Mouse (Mus musculus): ENCODE measurements around the gene Gpr68.

The Gpr68 gene

GRCm38 (mm10) chr12:100868049-100868622, 39.9 kb downstream of the Gpr68 start:
- no peak for DNase-seq (ENCODE audit: low spot score in 2 of 2)

DNA sequence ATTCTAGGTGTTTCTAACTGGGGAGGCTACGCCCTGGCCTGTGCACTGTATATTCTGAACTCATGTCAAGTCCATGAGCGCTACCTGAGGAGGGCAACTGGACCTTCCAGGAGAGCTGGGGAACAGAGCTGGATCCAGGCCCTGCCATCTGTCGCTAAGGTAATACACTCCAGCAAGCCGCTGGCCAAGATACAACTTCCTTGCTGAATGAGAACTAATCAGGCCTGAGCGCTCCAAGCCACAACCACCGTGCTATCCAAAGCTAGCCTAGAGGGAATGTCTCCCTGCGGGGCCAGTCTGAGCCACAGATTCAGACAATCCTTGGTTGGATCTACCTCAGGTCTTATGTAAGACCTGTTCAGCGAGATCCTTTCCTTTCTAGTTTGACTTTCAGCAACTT, 40.9 kb downstream of the Gpr68 start:
- no peak for DNase-seq (ENCODE audit: low spot score in 2 of 2)

DNA sequence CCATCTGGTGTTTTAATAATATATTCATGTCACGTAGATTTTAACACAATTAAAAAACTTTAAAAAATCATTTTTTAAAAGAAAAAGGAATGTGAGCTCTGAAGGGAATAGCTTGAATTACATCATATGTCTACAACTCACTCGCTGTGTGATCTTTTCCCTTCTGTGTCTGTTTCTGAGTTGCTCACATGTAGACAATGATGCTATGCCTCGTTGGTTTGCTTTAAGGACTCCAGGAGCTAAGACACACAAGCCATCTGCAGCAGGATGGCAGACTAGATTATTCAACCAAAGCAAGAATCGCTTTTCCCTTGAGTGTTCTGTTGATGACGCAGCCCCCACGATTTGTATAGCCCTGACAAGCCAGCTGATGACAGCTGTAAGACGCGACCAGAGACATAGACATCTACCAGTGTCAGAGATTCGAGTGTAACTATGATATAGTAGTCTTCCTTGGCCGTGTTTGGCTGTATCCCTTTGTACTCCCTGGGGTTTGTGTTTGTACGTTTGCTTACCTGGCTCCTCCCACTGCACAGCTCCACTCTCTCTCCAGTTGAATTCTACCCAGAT, 42.4 kb downstream of the Gpr68 start:
- no peak for DNase-seq (ENCODE audit: low spot score in 2 of 2)

DNA sequence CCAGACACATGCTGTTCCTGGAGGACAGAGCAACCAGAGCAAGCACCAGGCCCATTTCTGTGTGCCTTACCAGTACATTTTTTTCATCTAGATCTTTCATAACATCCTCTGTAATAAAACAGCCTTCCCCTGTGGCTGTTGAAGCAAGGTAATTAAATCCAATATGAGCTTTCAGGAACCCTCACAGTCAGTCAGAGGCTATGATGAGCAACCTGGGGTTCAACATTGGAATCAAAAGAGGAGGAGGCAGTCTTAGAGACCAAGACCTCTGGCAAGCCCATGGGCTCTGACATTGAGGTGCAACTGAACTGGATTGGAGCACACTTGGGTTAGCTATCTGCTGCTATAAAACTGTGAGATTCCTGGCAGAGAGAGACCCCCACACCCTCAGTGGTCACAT, 42.9 kb downstream of the Gpr68 start:
- no peak for DNase-seq (ENCODE audit: low spot score in 2 of 2)

- no peak for DNase-seq (ENCODE audit: low spot score in 2 of 2)
Measured at GRCm38 (mm10) chr12:100862856-100863446, 45.0 kb downstream of the Gpr68 start.

- no peak for DNase-seq (ENCODE audit: low spot score in 2 of 2)
Measured at GRCm38 (mm10) chr12:100862272-100862671, 45.7 kb downstream of the Gpr68 start.

GRCm38 (mm10) chr12:100857791-100858190, 50.2 kb downstream of the Gpr68 start:
- no peak for DNase-seq (ENCODE audit: low spot score in 2 of 2)

DNA sequence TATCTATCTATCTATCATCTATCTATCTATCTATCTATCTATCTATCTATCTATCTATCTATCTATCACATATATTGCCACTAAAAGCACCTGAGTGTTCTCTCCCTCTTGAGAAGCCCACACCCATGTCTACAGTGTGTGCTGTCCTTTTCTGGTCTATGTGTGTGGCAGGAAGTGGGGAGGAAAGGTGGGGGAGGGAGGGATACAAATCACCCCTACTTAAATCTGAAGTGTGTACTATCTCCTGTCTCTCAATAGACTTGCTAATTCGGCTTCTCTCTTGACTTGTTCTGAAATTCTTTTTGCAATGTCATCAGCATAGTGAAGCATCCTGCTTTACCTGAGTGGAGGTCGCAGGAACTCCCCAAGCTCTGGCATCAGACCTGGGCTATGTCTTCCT, 51.7 kb downstream of the Gpr68 start:
- no peak for DNase-seq (ENCODE audit: low spot score in 2 of 2)

DNA sequence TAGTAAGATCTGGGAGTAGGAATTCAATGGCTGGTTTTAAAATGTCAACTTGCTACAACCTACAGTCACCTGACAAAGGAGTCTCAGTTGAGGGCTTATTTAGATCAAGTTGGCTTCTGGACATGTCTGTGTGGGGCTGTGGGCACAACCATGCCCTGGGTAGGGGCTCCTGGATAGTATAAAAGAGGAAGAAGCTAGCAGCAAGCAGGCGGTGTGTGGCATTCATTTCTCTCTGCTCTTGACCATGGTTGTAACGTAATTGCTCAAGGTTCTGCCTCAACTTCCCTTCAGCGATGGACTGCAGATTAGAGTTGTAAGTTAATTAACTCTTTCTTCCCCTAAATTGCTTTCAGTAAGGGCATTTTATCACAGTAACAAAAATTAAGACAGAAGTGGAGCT, 55.6 kb downstream of the Gpr68 start:
- no peak for DNase-seq (ENCODE audit: low spot score in 2 of 2)

GRCm38 (mm10) chr12:100849421-100850138, 58.4 kb downstream of the Gpr68 start:
- no peak for DNase-seq (ENCODE audit: low spot score in 2 of 2)

DNA sequence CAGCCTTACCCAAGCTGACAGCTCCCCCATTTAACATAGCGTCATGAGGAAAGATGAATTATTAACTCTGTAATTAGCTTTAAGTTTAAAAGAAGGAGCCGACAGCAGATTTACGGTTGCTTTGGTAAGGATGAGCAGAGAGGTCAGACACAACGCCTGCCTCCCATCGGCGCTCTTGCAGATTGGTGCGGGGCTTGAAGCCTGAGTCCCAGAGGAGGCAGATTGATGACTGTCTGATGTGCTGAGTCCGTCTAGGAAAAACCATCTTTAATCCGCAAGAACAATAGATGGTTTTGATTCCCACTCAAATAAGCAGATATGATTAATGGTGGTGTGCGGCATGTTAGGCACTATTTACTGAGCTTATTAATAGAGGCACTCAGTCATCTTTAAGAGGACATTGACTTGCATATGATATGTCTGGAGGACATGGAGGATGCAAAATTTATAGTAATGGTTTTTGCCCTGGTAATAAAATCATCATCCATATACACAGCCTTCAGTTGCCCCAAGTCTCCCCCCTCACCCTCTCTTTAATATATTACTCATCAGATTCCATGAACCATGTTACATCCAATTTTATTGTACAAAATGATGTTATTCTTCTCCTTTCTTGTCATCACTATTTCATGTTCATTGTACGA, 60.4 kb downstream of the Gpr68 start:
- no peak for DNase-seq (ENCODE audit: low spot score in 2 of 2)

DNA sequence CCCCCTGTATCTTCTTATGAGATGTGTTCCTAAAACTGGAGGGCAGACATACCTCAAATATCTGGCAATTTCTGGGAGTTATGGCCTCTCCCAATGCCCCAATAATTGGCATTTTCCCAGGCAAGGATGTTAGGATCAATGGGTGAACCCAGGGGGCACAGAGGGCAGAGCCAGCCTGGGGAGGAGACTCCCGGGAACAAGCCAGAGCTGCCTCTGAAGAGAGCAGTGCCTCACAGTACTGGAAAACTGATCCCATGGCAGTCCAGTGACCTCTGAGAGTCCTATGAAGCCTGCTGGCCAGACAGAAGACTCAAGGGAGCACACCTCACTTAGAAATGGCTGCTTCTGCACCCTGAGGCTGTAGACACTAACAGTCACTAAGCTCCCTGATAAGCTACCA, 61.4 kb downstream of the Gpr68 start:
- DNase-seq (ENCODE audit: low spot score in 2 of 2): no peak

DNA sequence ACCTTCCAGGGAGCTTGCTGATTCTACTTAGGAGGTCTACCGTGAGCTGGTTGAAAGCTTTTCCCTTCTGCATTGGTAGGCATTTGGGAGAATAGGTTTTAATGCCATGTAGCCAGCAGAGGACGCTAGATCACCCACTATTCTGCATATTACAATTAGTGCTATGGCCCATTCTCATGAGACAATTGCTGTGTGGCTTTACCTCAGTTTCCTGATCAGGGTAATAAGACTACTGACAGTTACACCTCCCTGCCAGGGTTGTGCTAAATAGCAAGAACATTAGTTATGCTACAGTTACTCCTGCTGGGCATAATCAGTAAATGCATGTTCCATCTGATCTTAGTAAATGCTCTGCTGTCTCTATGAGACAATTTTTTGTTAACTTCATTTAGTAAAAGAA, 62.2 kb downstream of the Gpr68 start:
- no peak for DNase-seq (ENCODE audit: low spot score in 2 of 2)

GRCm38 (mm10) chr12:100844546-100844945, 63.5 kb downstream of the Gpr68 start:
- DNase-seq (ENCODE audit: low spot score in 2 of 2): no peak

- DNase-seq (ENCODE audit: low spot score in 2 of 2): no peak
Measured at GRCm38 (mm10) chr12:100843171-100843570, 64.8 kb downstream of the Gpr68 start.

- peak; percentile 44 to 73 for DNase-seq (ENCODE audit: low spot score in 2 of 2)
Measured at GRCm38 (mm10) chr12:100841211-100841792, 66.7 kb downstream of the Gpr68 start.

DNA sequence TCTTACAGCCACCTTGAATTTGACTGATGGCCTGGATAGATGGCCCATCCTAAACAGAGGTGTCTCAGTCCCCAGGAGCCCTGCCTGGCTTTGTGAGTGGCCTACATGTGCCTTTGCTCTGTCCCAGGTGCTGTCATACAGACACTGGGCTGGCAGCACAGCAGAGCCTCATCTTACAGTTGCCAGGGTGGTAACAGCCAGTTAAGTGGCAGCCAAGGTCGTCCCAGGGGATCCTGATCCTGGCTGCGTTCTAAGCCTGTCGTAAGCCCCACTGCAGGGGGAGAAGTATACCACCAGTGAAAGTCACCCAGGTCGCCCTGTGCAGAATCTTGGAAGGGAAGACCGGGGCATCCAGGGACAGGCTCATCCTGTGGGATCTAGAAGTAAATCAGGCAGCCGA, 68.1 kb downstream of the Gpr68 start:
- DNase-seq (ENCODE audit: low spot score in 2 of 2): no peak

DNA sequence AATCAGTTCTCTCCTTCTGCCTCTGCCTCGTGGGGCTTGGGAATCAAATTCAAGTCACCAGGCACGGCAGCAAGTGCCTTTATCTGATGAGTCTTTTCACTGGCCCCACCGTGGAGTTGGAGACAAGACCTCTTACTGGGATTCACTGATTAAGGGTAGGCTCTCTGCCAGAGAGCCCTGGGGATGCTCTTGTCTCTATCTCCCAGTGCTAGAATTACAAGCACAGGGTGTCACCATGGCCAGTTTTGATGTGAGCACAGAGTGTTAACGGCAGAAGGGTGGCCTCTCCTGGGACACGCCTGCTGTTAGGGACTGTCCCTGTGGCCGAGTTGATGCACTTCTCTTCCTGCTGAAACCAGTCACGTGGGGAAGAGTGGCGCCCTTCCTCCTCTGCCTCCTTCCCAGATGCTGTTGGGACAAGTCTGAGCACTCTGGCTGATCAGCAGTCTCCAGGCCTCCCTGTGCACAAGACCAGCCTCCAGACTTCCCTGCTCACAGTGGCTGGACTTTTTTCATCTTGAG, 68.9 kb downstream of the Gpr68 start:
- DNase-seq (ENCODE audit: low spot score in 2 of 2): no peak

DNA sequence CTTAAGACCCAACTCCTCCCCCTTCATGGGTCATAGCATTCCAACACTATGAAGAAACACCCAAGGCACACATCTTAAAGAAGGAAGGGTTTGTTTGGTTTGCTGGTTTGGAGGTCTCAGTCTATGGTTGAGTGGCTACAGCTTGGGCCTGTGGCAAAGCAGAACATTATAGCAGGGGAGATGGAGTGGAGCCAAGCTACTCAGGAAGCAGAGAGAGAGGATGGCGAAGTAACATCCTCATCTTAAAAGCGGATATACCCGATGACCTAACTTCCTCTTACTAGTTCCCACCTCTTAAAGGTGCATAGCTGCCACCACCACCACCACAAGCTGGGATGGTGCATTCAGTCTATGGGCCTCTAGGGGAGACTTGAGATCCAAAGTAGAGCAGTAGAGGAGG, 70.8 kb downstream of the Gpr68 start:
- DNase-seq (ENCODE audit: low spot score in 2 of 2): no peak

DNA sequence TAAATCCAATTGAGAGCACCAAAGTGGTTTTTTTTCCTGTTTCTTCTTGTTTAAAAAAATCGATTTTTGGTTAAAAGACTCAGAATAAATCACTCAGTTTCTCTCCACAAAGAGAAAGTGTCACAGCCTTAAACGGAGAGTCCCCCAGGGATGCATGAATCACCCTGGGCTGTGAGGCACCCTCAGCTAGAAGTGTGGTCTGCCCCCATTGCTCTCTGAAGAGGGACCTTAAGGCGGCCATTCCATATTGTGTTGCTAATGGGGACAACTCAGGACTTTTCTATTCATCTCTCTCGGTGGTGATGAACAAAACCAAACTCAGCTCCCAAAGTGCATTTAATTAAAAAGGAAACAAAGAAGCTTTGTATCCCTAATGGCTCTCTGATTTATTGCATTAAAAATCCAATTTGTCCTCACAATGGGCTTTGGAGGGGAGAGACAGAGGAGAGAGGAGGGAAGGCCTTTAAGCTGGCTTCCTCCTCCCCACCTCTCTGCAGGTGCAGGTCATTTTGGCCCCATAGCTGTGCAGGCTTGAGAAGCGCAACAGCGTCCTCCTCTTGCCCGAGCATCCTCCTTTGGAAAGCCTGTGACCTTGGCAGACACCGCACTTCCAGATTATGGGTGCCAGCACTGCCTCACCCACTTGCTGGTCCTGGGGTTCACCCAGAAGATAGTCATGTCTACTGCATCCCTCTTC, 76.2 kb downstream of the Gpr68 start:
- DNase-seq (ENCODE audit: low spot score in 2 of 2): no peak

- no peak for DNase-seq (ENCODE audit: low spot score in 2 of 2)
Measured at GRCm38 (mm10) chr12:100831021-100831420, 77.0 kb downstream of the Gpr68 start.

All from spleen, postnatal 14 days (tissue).